Mouse (Mus musculus): ENCODE results near the gene Zfp780b. TPM values are rescaled to one million over a fixed set of nuclear protein-coding genes. Genes with fewer than 3 reads are reported as not detected.
"Not testable (repeated sequence)": the region's sequence is repeated elsewhere in the genome, so short reads cannot be mapped to it uniquely, and the experiment has no call there.

The Zfp780b gene
- polyA plus RNA-seq, 1 experiment from 2014 or later = 31.5 TPM

GRCm38 (mm10) chr7:27927041-27927440, 51.9 kb downstream of the Zfp780b start:
- ATAC-seq (ENCODE audit: low FRiP score); H3K4me2 ChIP-seq; H3K9ac ChIP-seq (replicated peaks); H3K27me3 ChIP-seq (replicated peaks); H3K4me3 ChIP-seq (replicated peaks); H3K27ac ChIP-seq (replicated peaks); H3K9me3 ChIP-seq (replicated peaks): not testable (repeated sequence)
- 52% methylated on average over 4 of the region's 4 CpGs for WGBS
- peaks cover 25% of the 10 kb centered on the region for H3K36me3 ChIP-seq
- peaks cover 13% of the 10 kb centered on the region for H3K4me1 ChIP-seq

GRCm38 (mm10) chr7:27910952-27911351, 68.0 kb downstream of the Zfp780b start:
- H3K9me3 ChIP-seq (replicated peaks); H3K9ac ChIP-seq (replicated peaks); ATAC-seq (ENCODE audit: low FRiP score); H3K4me3 ChIP-seq (replicated peaks); H3K27me3 ChIP-seq (replicated peaks); H3K4me1 ChIP-seq; H3K4me2 ChIP-seq; H3K27ac ChIP-seq (replicated peaks): not testable (repeated sequence)
- WGBS = 59% methylated on average over 4 of the region's 4 CpGs
- peaks cover 63% of the 10 kb centered on the region for H3K36me3 ChIP-seq

Other genes with a start within 250 kb of the Zfp780b start
- gene Zfp60, start 247.8 kb downstream of the Zfp780b start, polyA plus RNA-seq (2015; fragmentation: Nextera tagmentation; extraction: Ambion mirVana) = 81.5 and 89.4 TPM in 2 replicates
- 2.0 and 2.1 TPM in 2 replicates for gene Zfp626, start 172.0 kb downstream of the Zfp780b start, polyA plus RNA-seq (2015; fragmentation: Nextera tagmentation; extraction: Ambion mirVana)
- gene Zfp59, start 140.6 kb downstream of the Zfp780b start, polyA plus RNA-seq (2015; fragmentation: Nextera tagmentation; extraction: Ambion mirVana) = 9.0 and 9.7 TPM in 2 replicates
- gene Zfp607a, start 121.6 kb downstream of the Zfp780b start, polyA plus RNA-seq (2015; fragmentation: Nextera tagmentation; extraction: Ambion mirVana) = 1.1 and 1.8 TPM in 2 replicates
- gene Zfp974, start 49.7 kb downstream of the Zfp780b start, polyA plus RNA-seq (2015; fragmentation: Nextera tagmentation; extraction: Ambion mirVana) = 11.3 and 12.4 TPM in 2 replicates
- 4.5 and 5.1 TPM in 2 replicates for gene Zfp850, start 34.9 kb upstream of the Zfp780b start, polyA plus RNA-seq (2015; fragmentation: Nextera tagmentation; extraction: Ambion mirVana)
- 275 and 280 TPM in 2 replicates for gene Psmc4, start 70.9 kb upstream of the Zfp780b start, polyA plus RNA-seq (2015; fragmentation: Nextera tagmentation; extraction: Ambion mirVana)
- gene Fcgbp, start 92.1 kb upstream of the Zfp780b start, polyA plus RNA-seq (2015; fragmentation: Nextera tagmentation; extraction: Ambion mirVana) = 0.75 and 3.0 TPM in 2 replicates
- 0.06 and 0.17 TPM in 2 replicates for gene 9530053A07Rik, start 150.3 kb upstream of the Zfp780b start, polyA plus RNA-seq (2015; fragmentation: Nextera tagmentation; extraction: Ambion mirVana)
- gene Fbl, start 190.5 kb upstream of the Zfp780b start, polyA plus RNA-seq (2015; fragmentation: Nextera tagmentation; extraction: Ambion mirVana) = 70.8 and 88.2 TPM in 2 replicates
- 10.7 and 10.9 TPM in 2 replicates for gene Dyrk1b, start 200.3 kb upstream of the Zfp780b start, polyA plus RNA-seq (2015; fragmentation: Nextera tagmentation; extraction: Ambion mirVana)